Mouse (Mus musculus) myocyte (in vitro differentiated cells): ENCODE results near the gene Rnf185. TPM values are rescaled to one million over a fixed set of nuclear protein-coding genes. Genes with fewer than 3 reads are reported as not detected.

Experiments used
- H3K27me3 ChIP-seq: one replicate; pipeline ENCODE4 v1.6.1; 2011; ENCODE audit not compliant: control insufficient read depth, insufficient read depth, insufficient read length
- H3K36me3 ChIP-seq: one replicate; pipeline ENCODE4 v1.6.1; 2011; ENCODE audit not compliant: control insufficient read depth, insufficient read depth
- H3K4me2 ChIP-seq: one replicate; pipeline ENCODE4 v1.6.1; 2011; ENCODE audit warnings: low read depth, control low read depth
- H3K4me3 ChIP-seq: one replicate; pipeline ENCODE4 v1.5.1; 2011; ENCODE audit warnings: mild to moderate bottlenecking, control low read depth, moderate library complexity
- H3K79me2 ChIP-seq: one replicate; pipeline ENCODE4 v1.6.1; 2011; ENCODE audit not compliant: control insufficient read depth, insufficient read depth
- H3ac ChIP-seq: one replicate; pipeline ENCODE4 v1.6.1; 2011; ENCODE audit not compliant: control insufficient read depth, insufficient read length
- CEBPB ChIP-seq: IDR thresholded peaks from 2 replicates; pipeline ENCODE4 v1.6.1; 2011; ENCODE audit warnings: mild to moderate bottlenecking, moderate library complexity; ENCODE audit not compliant: poor library complexity, insufficient read depth, severe bottlenecking
- E2F4 ChIP-seq: IDR thresholded peaks from one replicate; pipeline ENCODE4 v1.6.1; 2011; ENCODE audit warnings: mild to moderate bottlenecking, control low read depth, moderate library complexity; ENCODE audit not compliant: insufficient read depth
- MAX ChIP-seq: IDR thresholded peaks from one replicate; pipeline ENCODE4 v1.6.1; 2011; ENCODE audit warnings: low read depth, mild to moderate bottlenecking, control low read depth
- MYOD1 ChIP-seq, 3 experiments: IDR thresholded peaks; one replicate each; pipeline ENCODE4 v1.6.1; 2011; ENCODE audit warnings: control low read depth in 2 of 3, low read depth in 2 of 3, mild to moderate bottlenecking in 2 of 3, moderate library complexity in 1 of 3; ENCODE audit not compliant: insufficient read length in 2 of 3, control insufficient read depth in 1 of 3
- MYOG ChIP-seq, 3 experiments: IDR thresholded peaks; one replicate each; pipeline ENCODE4 v1.6.1; 2011; ENCODE audit warnings: control low read depth in 2 of 3, low read depth in 2 of 3, mild to moderate bottlenecking in 2 of 3; ENCODE audit not compliant: insufficient read length in 2 of 3, control insufficient read depth in 1 of 3, insufficient read depth in 1 of 3
- POLR2A ChIP-seq: IDR thresholded peaks from one replicate; pipeline ENCODE4 v1.6.1; 2011; ENCODE audit warnings: low read depth, mild to moderate bottlenecking, control low read depth, moderate library complexity; ENCODE audit not compliant: insufficient read length
- REST ChIP-seq: IDR thresholded peaks from one replicate; pipeline ENCODE4 v1.6.1; 2011; ENCODE audit warnings: mild to moderate bottlenecking, control low read depth, moderate library complexity; ENCODE audit not compliant: insufficient read depth, insufficient read length
- SRF ChIP-seq: IDR thresholded peaks from one replicate; pipeline ENCODE4 v1.6.1; 2011; ENCODE audit warnings: low read depth; ENCODE audit not compliant: control insufficient read depth, insufficient read length
- TCF12 ChIP-seq: IDR thresholded peaks from one replicate; pipeline ENCODE4 v1.6.1; 2011; ENCODE audit warnings: mild to moderate bottlenecking, control low read depth; ENCODE audit not compliant: poor library complexity, insufficient read depth, severe bottlenecking
- TCF3 ChIP-seq: IDR thresholded peaks from one replicate; pipeline ENCODE4 v1.6.1; 2011; ENCODE audit warnings: low read depth, control low read depth; ENCODE audit not compliant: insufficient read length
- polyA plus RNA-seq: library from polyadenylated mRNA; unstranded; fragments of >200 nt; fragmentation: generic; extraction: Trizol; gene quantifications from one replicate; pipeline ENCODE4 v1.2.1, GENCODE M21; 2012; ENCODE audit warnings: missing spikeins

Rnf185 gene
- polyA plus RNA-seq, 1 experiment, result 47.2 TPM

GRCm38 (mm10) chr11:3370162-3370561 lies 82.0 kb downstream of the Rnf185 start:
- Histone ChIP-seq H3K79me2 (peaks cover 18% of the 10 kb centered on the region), H3K27me3 (no peaks in the 10 kb centered on the region), H3K36me3 (no peaks in the 10 kb centered on the region), H3K4me2 (peak overlapping the region; percentile 82), H3K4me3 (peak overlapping the region; percentile 36), H3ac (peak overlapping the region; percentile 7)
- TF ChIP-seq CEBPB (no peak), E2F4 (no peak), SRF (no peak), TCF3 (no peak), TCF12 (no peak), POLR2A (no peak)

- Histone ChIP-seq H3K36me3 (no peaks in the 10 kb centered on the region), H3ac (no peak overlapping the region), H3K4me3 (no peak overlapping the region), H3K4me2 (peak overlapping the region; percentile 82), H3K79me2 (peaks cover 18% of the 10 kb centered on the region), H3K27me3 (no peaks in the 10 kb centered on the region)
- TF ChIP-seq MYOD1 (IDR thresholded peaks at IDR 0.05; ENCODE audit: control insufficient read depth in 1 of 3, insufficient read length in 2 of 3, low read depth in 2 of 3), result no peak
- TF ChIP-seq MAX, result no peak
- TF ChIP-seq TCF12, result no peak
- TF ChIP-seq SRF, result no peak
- TF ChIP-seq REST, result no peak
Observed at GRCm38 (mm10) chr11:3369449-3369848, 82.7 kb downstream of the Rnf185 start.

DNA sequence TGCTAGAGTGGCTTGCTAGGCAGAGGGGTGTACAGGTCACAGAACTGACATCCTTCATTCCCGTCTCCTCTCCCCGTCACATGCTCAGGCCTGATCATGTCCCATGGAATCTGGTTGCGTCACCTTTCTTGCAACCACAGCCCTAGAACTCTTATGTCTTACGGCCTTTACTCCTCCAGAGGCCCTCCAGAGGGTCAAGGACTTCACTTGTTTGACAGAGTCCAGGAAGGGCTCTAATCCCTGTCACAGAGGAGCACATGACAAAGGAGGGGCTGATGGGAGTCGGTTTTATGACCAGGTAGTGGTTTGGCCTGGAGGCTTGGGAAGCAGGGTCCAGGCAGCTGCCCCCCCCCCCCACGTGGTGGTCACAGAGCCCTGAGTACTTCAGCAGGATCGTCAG lies 83.2 kb downstream of the Rnf185 start:
- TF ChIP-seq POLR2A, result no peak
- 0 out of 2 replicates have a peak, but pooled peaks have one; percentile 16 for TF ChIP-seq CEBPB
- no peak for TF ChIP-seq MYOG (IDR thresholded peaks at IDR 0.05; ENCODE audit: control insufficient read depth in 1 of 3, insufficient read depth in 1 of 3, insufficient read length in 2 of 3, low read depth in 2 of 3)
- TF ChIP-seq MYOD1 (IDR thresholded peaks at IDR 0.05; ENCODE audit: control insufficient read depth in 1 of 3, insufficient read length in 2 of 3, low read depth in 2 of 3), result no peak
- H3K79me2 ChIP-seq, result peaks cover 18% of the 10 kb centered on the region

DNA sequence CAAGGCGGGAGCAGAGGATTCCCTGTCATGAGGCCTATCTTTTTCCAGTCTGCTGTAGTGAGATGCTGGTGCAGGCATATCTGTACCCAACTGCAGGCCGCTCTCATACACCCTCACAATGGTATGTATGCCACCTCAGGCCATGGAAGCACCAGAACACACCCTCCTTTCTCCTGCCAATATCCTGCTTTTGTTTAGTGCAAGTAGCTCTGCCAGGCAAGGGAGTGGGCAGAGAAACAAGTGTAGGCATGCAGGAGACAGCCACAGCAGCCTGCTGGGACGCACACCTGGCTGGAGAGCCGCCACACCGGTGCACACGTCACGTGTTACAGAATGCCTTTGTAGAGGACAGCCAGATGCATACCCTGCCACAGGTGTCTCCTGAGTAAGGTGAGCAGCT lies 85.8 kb downstream of the Rnf185 start:
- TF ChIP-seq MAX (no peak), REST (no peak), E2F4 (no peak), TCF12 (no peak), CEBPB (no peak), SRF (no peak), TCF3 (no peak)
- H3K4me3 ChIP-seq, result no peak overlapping the region
- no peak overlapping the region for H3ac ChIP-seq
- peaks cover 18% of the 10 kb centered on the region for H3K79me2 ChIP-seq
- no peaks in the 10 kb centered on the region for H3K27me3 ChIP-seq
- H3K36me3 ChIP-seq, result no peaks in the 10 kb centered on the region
- H3K4me2 ChIP-seq, result no peak overlapping the region

More for the DNA sequence above, 83.2 kb downstream of the Rnf185 start:
- H3ac ChIP-seq, result no peak overlapping the region
- H3K4me2 ChIP-seq, result peak overlapping the region; percentile 7
- no peaks in the 10 kb centered on the region for H3K36me3 ChIP-seq
- no peak overlapping the region for H3K4me3 ChIP-seq
- no peaks in the 10 kb centered on the region for H3K27me3 ChIP-seq

Other genes with a start within 250 kb of the Rnf185 start
- 24.1 TPM for gene Eif4enif1, start 250.0 kb downstream of the Rnf185 start, polyA plus RNA-seq
- 109 TPM for gene Drg1, start 185.9 kb downstream of the Rnf185 start, polyA plus RNA-seq
- gene Patz1, start 163.5 kb downstream of the Rnf185 start, polyA plus RNA-seq, result 14.5 TPM
- gene Pik3ip1, start 122.0 kb downstream of the Rnf185 start, polyA plus RNA-seq, result 5.8 TPM
- gene Limk2, start 43.2 kb downstream of the Rnf185 start, polyA plus RNA-seq, result 37.8 TPM
- 0.62 TPM for gene Pla2g3, start 35.9 kb upstream of the Rnf185 start, polyA plus RNA-seq
- 5.8 TPM for gene Inpp5j, start 52.5 kb upstream of the Rnf185 start, polyA plus RNA-seq
- 270 TPM for gene Selenom, start 62.3 kb upstream of the Rnf185 start, polyA plus RNA-seq
- gene Smtn, start 88.2 kb upstream of the Rnf185 start, polyA plus RNA-seq, result 141 TPM
- gene Morc2a, start 196.8 kb upstream of the Rnf185 start, polyA plus RNA-seq, result 28.2 TPM